In genomic region chr12:72830317-72830716, GRCm38 (mm10) we compare ENCODE assay signal across 23 mouse cellular contexts.
DNase-seq lines count a peak whose midpoint lies in the region; ATAC-seq and TF ChIP-seq lines count a peak whose summit lies in the region.
"Had no signal": no experiment of that assay in that cellular context is flagged by ENCODE, and none has a peak within 500 bp of the region (broad histone marks: within the 10 kb centered on the region; RNA-seq: fewer than 3 reads in every experiment).

No protein-coding gene starts in this region.

- H3K4me2 ChIP-seq in forebrain, embryonic 14.5 days (ENCODE audit: low read length): no peak overlapping the region
- H3K4me2 ChIP-seq in forebrain, embryonic 15.5 days (replicated peaks): no peak overlapping the region
- H3K4me2 ChIP-seq in stomach, postnatal 0 days (replicated peaks; ENCODE audit: low read depth): no peak overlapping the region
- H3K4me2 ChIP-seq: forebrain, embryonic 13.5 days; liver, embryonic 12.5 days; lung, embryonic 14.5 days; midbrain, embryonic 12.5 days had no signal

- no peak for ATAC-seq in forebrain, embryonic 14.5 days
- no peak for ATAC-seq in forebrain, embryonic 15.5 days (replicated peaks)
- no peak for ATAC-seq in stomach, postnatal 0 days (ENCODE audit: low FRiP score, low TSS enrichment)
- ATAC-seq: CD4-positive, CD25-positive, alpha-beta regulatory T cell, adult 4 months; forebrain, embryonic 13.5 days; inflammation-experienced regulatory T-cells, adult 6 months; liver, embryonic 12.5 days had no signal

- H3K36me3 ChIP-seq in forebrain, embryonic 14.5 days (ENCODE audit: control insufficient read depth, insufficient read depth, low read length): no peaks in the 10 kb centered on the region
- no peaks in the 10 kb centered on the region for H3K36me3 ChIP-seq in forebrain, embryonic 15.5 days
- H3K36me3 ChIP-seq in stomach, postnatal 0 days (ENCODE audit: control insufficient read depth, insufficient read depth, low read length): no peaks in the 10 kb centered on the region
- H3K36me3 ChIP-seq: embryonic facial prominence, embryonic 10.5 days; G1E; hindbrain, embryonic 10.5 days; liver, embryonic 12.5 days; midbrain, embryonic 12.5 days had no signal

- no peak for TF ChIP-seq EP300 in stomach, postnatal 0 days (optimal IDR thresholded peaks at IDR 0.05)

- H3K27ac ChIP-seq in forebrain, embryonic 14.5 days (ENCODE audit: low read depth, low read length): no peak overlapping the region
- H3K27ac ChIP-seq in forebrain, embryonic 15.5 days (replicated peaks): no peak overlapping the region
- H3K27ac ChIP-seq in layer of hippocampus, adult 2 months: peak overlapping the region; percentile 54; the same call in 1 of the 2 replicates
- no peak overlapping the region for H3K27ac ChIP-seq in stomach, postnatal 0 days (replicated peaks)
- H3K27ac ChIP-seq: embryonic facial prominence, embryonic 10.5 days; forebrain, embryonic 13.5 days; hindbrain, embryonic 10.5 days; kidney, postnatal 0 days; liver, embryonic 12.5 days; midbrain, embryonic 12.5 days had no signal

- WGBS in forebrain, embryonic 14.5 days: 53% methylated on average over 8 of the region's 8 CpGs
- 48% methylated on average over 8 of the region's 8 CpGs for WGBS in forebrain, embryonic 15.5 days
- WGBS in stomach, postnatal 0 days: 67% methylated on average over 8 of the region's 8 CpGs

- no peak overlapping the region for H3K4me3 ChIP-seq in forebrain, embryonic 14.5 days (ENCODE audit: low read depth, low read length)
- H3K4me3 ChIP-seq in forebrain, embryonic 15.5 days: no peak overlapping the region
- H3K4me3 ChIP-seq in layer of hippocampus, adult 2 months: no peak overlapping the region
- H3K4me3 ChIP-seq in stomach, postnatal 0 days (ENCODE audit: low read depth, low read length): no peak overlapping the region
- H3K4me3 ChIP-seq: embryonic facial prominence, embryonic 10.5 days; forebrain, embryonic 13.5 days; hindbrain, embryonic 10.5 days; liver, embryonic 12.5 days; midbrain, embryonic 12.5 days had no signal

- H3K9me3 ChIP-seq in forebrain, embryonic 14.5 days (replicated peaks; ENCODE audit: control insufficient read depth, low read length): no peaks in the 10 kb centered on the region
- no peaks in the 10 kb centered on the region for H3K9me3 ChIP-seq in forebrain, embryonic 15.5 days
- no peaks in the 10 kb centered on the region for H3K9me3 ChIP-seq in stomach, postnatal 0 days (ENCODE audit: control insufficient read depth, low read length)
- H3K9me3 ChIP-seq: embryonic facial prominence, embryonic 10.5 days; forebrain, embryonic 13.5 days; G1E; hindbrain, embryonic 10.5 days; liver, embryonic 12.5 days; midbrain, embryonic 12.5 days had no signal

- H3K9ac ChIP-seq in forebrain, embryonic 14.5 days (ENCODE audit: low read length): no peak overlapping the region
- no peak overlapping the region for H3K9ac ChIP-seq in forebrain, embryonic 15.5 days (replicated peaks)
- H3K9ac ChIP-seq in stomach, postnatal 0 days (ENCODE audit: low read length): no peak overlapping the region
- H3K9ac ChIP-seq: forebrain, embryonic 13.5 days; liver, embryonic 12.5 days; lung, embryonic 14.5 days; midbrain, embryonic 12.5 days had no signal

- peaks cover 19% of the 10 kb centered on the region; the same call in 1 of the 2 replicates for H3K27me3 ChIP-seq in forebrain, embryonic 14.5 days (replicated peaks; ENCODE audit: control insufficient read depth, insufficient read depth, low read length)
- peaks cover 36% of the 10 kb centered on the region for H3K27me3 ChIP-seq in forebrain, embryonic 15.5 days
- H3K27me3 ChIP-seq in stomach, postnatal 0 days (ENCODE audit: control insufficient read depth, insufficient read depth, low read length): no peaks in the 10 kb centered on the region

- peaks cover 3% of the 10 kb centered on the region; the same call in 1 of the 2 replicates for H3K4me1 ChIP-seq in forebrain, embryonic 14.5 days (ENCODE audit: control insufficient read depth, insufficient read depth, low read length)
- peaks cover 16% of the 10 kb centered on the region for H3K4me1 ChIP-seq in forebrain, embryonic 15.5 days
- H3K4me1 ChIP-seq in stomach, postnatal 0 days (replicated peaks; ENCODE audit: control insufficient read depth, insufficient read depth): 0 out of 2 replicates have a peak, but pooled peaks cover 2% of the 10 kb centered on the region
- H3K4me1 ChIP-seq: liver, embryonic 12.5 days had no signal

- no peak for TF ChIP-seq CTCF in layer of hippocampus, adult 2 months (conservative IDR thresholded peaks at IDR 0.05)
- TF ChIP-seq CTCF in stomach, postnatal 0 days (IDR thresholded peaks at IDR 0.05; ENCODE audit: low read depth): no peak

- peak; percentile 36 for DNase-seq in forebrain, embryonic 14.5 days (ENCODE audit: low spot score)
- peak in 1 of 2 experiments; percentile 63 for DNase-seq in layer of hippocampus, adult 2 months (ENCODE audit: low spot score in 2 of 2)
- DNase-seq in layer of hippocampus, postnatal 10 days (ENCODE audit: low spot score in 2 of 2): no peak
- peak; percentile 43 for DNase-seq in right cerebral cortex, adult 18-20 months
- no peak for DNase-seq in right cerebral cortex, postnatal 4 days
- peak; percentile 68 for DNase-seq in retina, embryonic 14.5 days (ENCODE audit: low spot score)
- no peak for DNase-seq in stomach, postnatal 0 days (ENCODE audit: low spot score)
- DNase-seq: adrenal gland, adult 8-10 months; cerebellum, adult 11-12 months; cerebellum, postnatal 36 days; lung, embryonic 14.5 days; lung, postnatal 4 days; thymus, adult 2 months had no signal

Comparison
In these comparisons a context has a peak if more than half of its experiments do, and no peak if none do; other contexts are left out.
1. DNase-seq: peak in forebrain, embryonic 14.5 days (single experiment), right cerebral cortex, adult 18-20 months (single experiment) and retina, embryonic 14.5 days (single experiment); none in layer of hippocampus, postnatal 10 days (0 of 2), right cerebral cortex, postnatal 4 days (single experiment) and stomach, postnatal 0 days (single experiment).